Mouse (Mus musculus) thymus, postnatal 25 days (tissue): ENCODE data around the gene Il2ra.

Experiments used
- DNase-seq: peaks from one replicate; pipeline ENCODE4 v3.0.0; 2022

Gene Il2ra

DNA sequence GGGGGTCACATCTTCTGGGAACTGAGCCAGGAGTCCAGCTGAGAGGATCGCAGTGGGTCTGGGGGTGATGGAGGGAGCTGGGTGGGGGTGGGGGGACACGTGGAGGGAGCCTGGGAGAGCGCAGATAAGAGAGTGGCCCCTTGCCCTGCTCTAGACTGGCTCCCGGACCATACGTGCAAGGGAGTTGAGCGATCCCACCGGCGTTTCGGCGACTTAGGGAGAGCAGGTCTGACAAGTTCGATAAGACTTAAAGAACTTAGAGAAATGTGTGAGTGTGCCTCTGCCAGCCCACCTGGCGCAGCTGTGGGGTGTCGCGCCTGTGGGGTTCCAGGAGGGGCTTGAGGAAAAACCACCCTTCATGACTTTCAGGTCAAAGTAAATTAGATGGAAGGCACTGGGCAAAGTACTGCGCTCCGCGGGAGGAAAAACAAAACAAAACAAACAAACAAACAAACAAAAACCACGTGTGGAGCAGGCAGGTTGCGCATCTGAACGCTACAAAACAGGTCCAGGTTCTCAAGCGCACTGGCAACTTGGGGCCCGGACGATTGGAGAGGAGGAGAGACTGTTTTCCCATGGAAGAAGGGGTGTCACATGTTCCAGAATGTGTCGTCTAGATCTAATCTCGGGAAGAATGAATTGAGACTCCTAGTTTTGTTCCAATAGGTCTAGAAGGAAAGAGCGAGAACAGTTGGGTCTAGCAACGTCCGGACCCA is 63.6 kb downstream of the Il2ra start:
- peak; percentile 14 for DNase-seq

- no peak for DNase-seq
These were observed 64.1 kb downstream of the Il2ra start for GRCm38 (mm10) chr2:11706746-11707065.

GRCm38 (mm10) chr2:11708538-11708937 is 65.9 kb downstream of the Il2ra start:
- no peak for DNase-seq

GRCm38 (mm10) chr2:11710101-11710500 is 67.5 kb downstream of the Il2ra start:
- DNase-seq = peak; percentile 39

- DNase-seq = no peak
These were observed 69.9 kb downstream of the Il2ra start for GRCm38 (mm10) chr2:11712483-11712990.

GRCm38 (mm10) chr2:11713021-11713420 is 70.4 kb downstream of the Il2ra start:
- DNase-seq = no peak

- DNase-seq = no peak
These were observed 71.9 kb downstream of the Il2ra start for GRCm38 (mm10) chr2:11714535-11714934.

DNA sequence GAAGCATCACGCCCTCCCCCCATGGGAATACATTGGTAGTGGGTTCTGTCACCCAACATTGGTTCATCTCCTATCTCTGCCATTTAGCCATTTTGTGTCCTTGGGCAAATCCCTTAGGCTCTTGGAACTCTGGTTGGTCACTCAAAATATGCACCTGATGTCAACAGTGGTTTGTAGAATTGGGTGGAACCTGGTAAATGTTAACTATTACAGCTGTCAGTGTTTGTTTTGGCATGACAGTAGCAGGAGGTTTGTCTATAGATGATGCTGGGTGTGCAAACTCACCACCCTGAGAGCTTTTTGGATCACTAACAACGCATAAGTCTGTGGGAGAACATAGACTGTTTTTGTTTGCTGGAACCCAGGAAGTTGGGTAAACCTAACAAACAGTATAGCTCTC is 76.0 kb downstream of the Il2ra start:
- no peak for DNase-seq

GRCm38 (mm10) chr2:11722564-11722963 is 80.0 kb downstream of the Il2ra start:
- DNase-seq = no peak

GRCm38 (mm10) chr2:11727574-11727973 is 85.0 kb downstream of the Il2ra start:
- no peak for DNase-seq

DNA sequence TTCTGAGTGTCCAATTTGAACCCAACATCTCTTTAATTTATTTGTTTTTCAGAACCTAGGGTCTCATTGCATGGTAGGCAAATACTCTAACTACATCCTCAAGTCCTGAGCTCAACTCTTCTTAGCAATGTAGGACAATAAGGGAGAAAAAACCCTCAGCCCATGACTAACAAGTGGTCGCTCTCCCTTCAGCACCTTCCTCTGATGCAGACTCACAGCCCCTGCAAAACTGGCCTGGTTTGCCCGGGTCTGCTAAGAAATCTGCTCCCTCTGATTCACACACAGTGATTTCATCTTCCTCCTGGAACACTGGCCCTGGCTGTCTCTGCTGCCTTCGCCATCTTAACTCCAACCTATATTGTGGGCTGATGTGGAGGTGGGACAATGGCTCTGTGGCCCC is 86.5 kb downstream of the Il2ra start:
- DNase-seq = no peak

DNA sequence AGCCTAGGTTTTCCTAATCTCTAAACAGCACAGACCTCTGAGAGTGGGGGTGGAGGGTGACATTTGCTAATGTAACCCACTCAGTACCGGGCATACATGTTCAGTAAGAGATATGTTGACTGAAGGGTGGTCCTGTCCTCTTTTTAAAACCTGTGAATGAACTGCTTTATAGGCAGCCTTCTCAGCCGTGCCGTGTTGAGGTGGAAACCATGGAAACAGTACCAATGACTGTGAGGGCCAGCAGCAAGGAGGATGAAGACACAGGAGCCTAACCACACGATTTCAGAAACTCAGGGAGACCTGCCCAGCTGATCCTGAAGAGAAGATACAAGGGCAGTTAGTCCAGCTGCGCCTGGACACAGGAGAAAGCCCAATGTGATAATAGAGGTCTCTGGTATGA is 90.4 kb downstream of the Il2ra start:
- DNase-seq = no peak

GRCm38 (mm10) chr2:11735853-11736252 is 93.2 kb downstream of the Il2ra start:
- DNase-seq = no peak

DNA sequence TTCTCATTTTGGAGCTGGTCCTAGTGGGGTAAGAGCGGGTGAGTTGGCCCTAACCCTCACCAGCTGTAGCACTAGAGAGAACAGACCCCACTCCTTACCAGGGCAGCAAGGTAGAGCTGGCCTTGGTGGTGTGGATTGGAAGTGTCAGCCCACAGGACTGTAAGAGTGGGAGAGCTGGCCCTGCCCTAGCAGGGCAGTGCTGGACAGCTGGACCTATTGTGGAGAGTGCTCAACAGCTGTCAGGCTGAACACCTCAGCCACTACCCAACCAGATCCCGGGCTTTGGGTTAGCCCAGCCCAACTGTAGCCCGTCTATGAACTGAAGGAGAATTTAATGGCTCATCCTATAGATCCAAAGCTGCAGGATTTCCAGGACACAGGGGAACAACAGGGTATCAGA is 96.2 kb downstream of the Il2ra start:
- DNase-seq = no peak

DNA sequence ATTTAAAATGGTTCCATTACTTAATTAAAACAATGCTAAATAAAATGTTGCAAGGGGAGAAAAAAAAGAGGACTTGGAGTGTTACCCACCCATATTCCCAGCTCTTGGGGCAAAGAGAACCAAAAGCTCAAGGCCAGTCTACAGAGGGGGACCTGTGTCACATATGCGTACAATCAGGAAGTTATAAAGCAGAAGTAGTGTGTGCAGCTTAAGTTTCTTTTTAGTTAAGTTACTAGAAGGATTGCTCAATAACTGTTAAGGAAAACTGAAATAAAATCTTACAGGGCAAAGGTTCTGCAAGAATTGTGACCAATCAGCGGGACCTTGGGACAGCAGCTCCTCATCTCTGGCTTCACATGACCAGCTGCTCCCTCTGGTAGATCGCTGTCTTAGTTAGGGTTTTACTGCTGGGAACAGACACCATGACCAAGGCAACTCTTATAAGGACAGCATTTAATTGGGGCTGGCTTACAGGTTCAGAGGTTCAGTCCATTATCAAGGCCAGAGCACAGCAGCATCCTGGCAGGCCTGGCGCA is 97.0 kb downstream of the Il2ra start:
- no peak for DNase-seq
